Mouse (Mus musculus) CH12.LX (cell line): ENCODE data around the gene Cdk8. TPM values are rescaled to one million over a fixed set of nuclear protein-coding genes. Genes with fewer than 3 reads are reported as not detected.

Experiments used
- DNase-seq: peaks from one replicate; pipeline ENCODE4 v3.0.0-alpha.2; 2013; ENCODE audit errors: extremely low read depth
- H3K27ac ChIP-seq: 2 replicates; pipeline ENCODE4 v1.5.1; 2012; ENCODE audit warnings: low read depth, mild to moderate bottlenecking, control low read depth, moderate library complexity; ENCODE audit not compliant: insufficient read depth
- H3K27me3 ChIP-seq: replicated peaks from 2 replicates; pipeline ENCODE3; 2012; ENCODE audit warnings: inconsistent platforms
- H3K36me3 ChIP-seq, 2 experiments: replicated peaks in 1 of 2; 2 replicates each; pipeline versions ENCODE3 to v1.6.1; 2012; ENCODE audit warnings: inconsistent platforms in 1 of 2, low read length in 1 of 2, mild to moderate bottlenecking in 1 of 2, mixed read lengths in 1 of 2, moderate library complexity in 1 of 2; ENCODE audit not compliant: control insufficient read depth in 1 of 2, insufficient read depth in 1 of 2
- H3K4me1 ChIP-seq, 2 experiments: 2 replicates each; pipeline ENCODE4 v1.6.1; 2012; ENCODE audit warnings: inconsistent platforms in 1 of 2, moderate library complexity in 1 of 2; ENCODE audit not compliant: insufficient read depth in 2 of 2, control insufficient read depth in 1 of 2
- H3K4me2 ChIP-seq: 2 replicates; pipeline ENCODE4 v1.6.1; 2012; ENCODE audit warnings: low read depth, mild to moderate bottlenecking, control low read depth; ENCODE audit not compliant: poor library complexity, insufficient read depth, severe bottlenecking
- H3K4me3 ChIP-seq, 3 experiments: fragments of 150-350 bp in 1 of 3; sonication (generic) in 1 of 3; replicated peaks in 1 of 3; 2 replicates each; pipeline versions ENCODE3 to v1.5.1; 2011 to 2012; ENCODE audit warnings: low read depth in 2 of 3, low read length in 2 of 3, mild to moderate bottlenecking in 2 of 3, moderate library complexity in 2 of 3, control low read depth in 1 of 3, improper control_type of control experiment in 1 of 3, inconsistent platforms in 1 of 3, mixed read lengths in 1 of 3; ENCODE audit not compliant: poor library complexity in 1 of 3
- H3K79me2 ChIP-seq: replicated peaks from 2 replicates; pipeline ENCODE4 v1.6.1; 2012; ENCODE audit warnings: mild to moderate bottlenecking, moderate library complexity; ENCODE audit not compliant: control insufficient read depth, poor library complexity, insufficient read depth, severe bottlenecking; ENCODE audit errors: extremely low read depth
- H3K9ac ChIP-seq: 2 replicates; pipeline ENCODE4 v1.6.1; 2012; ENCODE audit warnings: low read depth, mild to moderate bottlenecking, control low read depth, moderate library complexity; ENCODE audit not compliant: insufficient read depth
- H3K9me3 ChIP-seq: replicated peaks from 2 replicates; pipeline ENCODE3; 2012; ENCODE audit warnings: low read length, inconsistent platforms, mixed read lengths
- CHD2 ChIP-seq: IDR thresholded peaks from 2 replicates; pipeline ENCODE4 v1.6.1; 2011; ENCODE audit warnings: low read length, improper control_type of control experiment
- CTCF ChIP-seq, 2 experiments: IDR thresholded peaks in 1 of 2; conservative IDR thresholded peaks in 1 of 2; 2 replicates each; pipeline ENCODE4 v1.5.1; 2011 to 2012; ENCODE audit warnings: low read depth in 2 of 2, low read length in 2 of 2, improper control_type of control experiment in 1 of 2, inconsistent platforms in 1 of 2, mild to moderate bottlenecking in 1 of 2, moderate library complexity in 1 of 2
- JUN ChIP-seq: IDR thresholded peaks from 2 replicates; pipeline ENCODE4 v1.6.1; 2011; ENCODE audit warnings: low read depth, mild to moderate bottlenecking, low read length, improper control_type of control experiment, moderate library complexity; ENCODE audit not compliant: insufficient read depth
- MAX ChIP-seq: IDR thresholded peaks from 2 replicates; pipeline ENCODE4 v1.6.1; 2011; ENCODE audit warnings: low read length, improper control_type of control experiment
- MEF2A ChIP-seq: IDR thresholded peaks from 2 replicates; pipeline ENCODE4 v1.6.1; 2014; ENCODE audit warnings: low read depth, mild to moderate bottlenecking, inconsistent platforms, low read length, improper control_type of control experiment, borderline replicate concordance
- MXI1 ChIP-seq: IDR thresholded peaks from 2 replicates; pipeline ENCODE4 v1.6.1; 2011; ENCODE audit warnings: mild to moderate bottlenecking, low read depth, low read length, improper control_type of control experiment
- NELFE ChIP-seq: IDR thresholded peaks from 2 replicates; pipeline ENCODE4 v1.6.1; 2011; ENCODE audit warnings: low read depth, low read length, improper control_type of control experiment
- NRF1 ChIP-seq: IDR thresholded peaks from 2 replicates; pipeline ENCODE4 v1.6.1; 2014; ENCODE audit warnings: low read depth, mild to moderate bottlenecking, inconsistent platforms, low read length, improper control_type of control experiment, moderate library complexity
- PAX5 ChIP-seq: IDR thresholded peaks from 2 replicates; pipeline ENCODE4 v1.6.1; 2012; ENCODE audit warnings: low read length, inconsistent platforms, mixed read lengths
- RCOR1 ChIP-seq: conservative IDR thresholded peaks from 2 replicates; pipeline ENCODE4 v1.6.1; 2012; ENCODE audit warnings: low read depth, mild to moderate bottlenecking, inconsistent platforms, low read length, improper control_type of control experiment
- SMC3 ChIP-seq: IDR thresholded peaks from 2 replicates; pipeline ENCODE4 v1.6.1; 2011; ENCODE audit warnings: low read depth, low read length, improper control_type of control experiment
- USF1 ChIP-seq: IDR thresholded peaks from 2 replicates; pipeline ENCODE4 v1.6.1; 2014; ENCODE audit warnings: low read depth, mild to moderate bottlenecking, inconsistent platforms, low read length, improper control_type of control experiment
- ZKSCAN1 ChIP-seq: IDR thresholded peaks from 2 replicates; pipeline ENCODE4 v1.6.1; 2012; ENCODE audit warnings: low read depth, inconsistent platforms, low read length, improper control_type of control experiment, borderline replicate concordance
- dilution Hi-C: fragments of 300-500 bp; cut with MboI; formaldehyde crosslinking; loops from 2 replicates; pipeline ENCODE4 v1.14.3; 2020; ENCODE audit warnings: low sequenced_read_pairs; ENCODE audit not compliant: extremely low pct_unique_long_range_greater_than_20kb, extremely low pct_ligation_motif_present
- in situ Hi-C: fragments of 300-500 bp; cut with MboI; formaldehyde crosslinking; loops from 3 replicates; pipeline ENCODE4 v1.14.3; 2019; ENCODE audit warnings: low sequenced_read_pairs, low pct_ligation_motif_present, low pct_unique_long_range_greater_than_20kb, mixed read lengths
- polyA plus RNA-seq: library from polyadenylated mRNA; unstranded; fragments of >175 nt; gene quantifications from 2 replicates; pipeline ENCODE4 v1.2.1, GENCODE M21; 2012; ENCODE audit warnings: low read depth; ENCODE audit not compliant: insufficient read length
- total RNA-seq, 2 experiments: library from RNA; depleted of rRNA; stranded (reverse); fragments of 300-350 nt in 1 of 2; fragments of >200 nt in 1 of 2; gene quantifications; 2 replicates each; pipeline ENCODE4 v1.2.3; 2012 to 2014

Gene Cdk8
- total and polyA plus RNA-seq, 3 experiments: 52.6 to 99.1 (median 69.9) TPM

DNA sequence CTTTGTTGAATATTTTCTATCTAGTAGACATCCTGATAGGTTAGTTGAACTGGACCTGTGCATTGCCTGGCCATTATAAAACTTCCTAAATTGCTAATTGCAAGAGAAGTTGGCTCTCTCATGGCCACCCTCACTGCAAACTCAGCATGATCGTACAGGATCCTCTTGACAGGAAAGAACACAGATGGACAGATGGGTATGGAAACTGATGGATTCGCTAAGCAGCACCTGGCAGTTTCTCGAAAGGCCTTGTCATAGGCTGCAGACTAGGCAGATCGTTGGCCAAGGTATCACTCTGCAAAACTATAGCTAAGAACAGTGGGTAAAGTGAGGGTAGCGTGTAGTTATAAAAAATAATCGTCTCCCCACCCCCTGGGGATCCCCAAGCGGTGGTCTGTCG, 37.7 kb upstream of the Cdk8 start:
- no peak overlapping the region for H3K4me2 ChIP-seq
- TF ChIP-seq MXI1 (no peak), CTCF (conservative IDR thresholded peaks at IDR 0.05 in 1 of 2, IDR thresholded peaks at IDR 0.05 in 1 of 2; ENCODE audit: low read depth in 2 of 2, low read length in 2 of 2) (no peak), CHD2 (no peak)
- no peaks in the 10 kb centered on the region for H3K79me2 ChIP-seq
- in situ Hi-C loops: loop anchor here (10.0 to 25.0 kb wide), 2 partner anchors 111 to 269 kb away; no protein-coding TSS in a partner anchor
- dilution Hi-C loops: no loop called here
- H3K27me3 ChIP-seq: no peaks in the 10 kb centered on the region
- no peak overlapping the region for H3K9ac ChIP-seq
- no peak overlapping the region for H3K27ac ChIP-seq
- H3K9me3 ChIP-seq: no peaks in the 10 kb centered on the region
- no peak for DNase-seq
- peaks cover 0 to 6% of the 10 kb centered on the region in 2 experiments for H3K36me3 ChIP-seq
- no peak overlapping the region for H3K4me3 ChIP-seq
- H3K4me1 ChIP-seq: no peaks in the 10 kb centered on the region

DNA sequence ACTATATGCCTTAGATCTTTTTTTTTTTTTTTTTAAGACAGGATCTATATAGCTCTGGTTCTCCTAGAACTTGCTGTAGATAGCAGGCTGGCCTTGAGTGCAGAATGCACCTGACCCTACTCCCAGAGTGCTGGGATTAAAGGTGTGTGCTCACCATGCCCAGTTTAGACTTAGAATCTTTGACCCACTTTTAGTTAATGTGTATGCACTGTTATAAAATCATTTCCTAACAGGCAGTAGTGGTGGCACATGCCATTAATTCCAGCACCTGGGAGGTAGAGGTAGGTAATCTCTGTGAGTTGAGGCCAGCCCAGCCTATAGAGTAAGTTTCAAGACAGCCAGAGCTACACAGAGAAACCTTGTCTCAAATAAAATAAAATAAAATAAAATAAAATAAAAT, 32.0 kb upstream of the Cdk8 start:
- H3K4me1 ChIP-seq: peaks cover 0 to 12% of the 10 kb centered on the region in 2 experiments; a peak in 2 of 4 replicates
- no peaks in the 10 kb centered on the region for H3K27me3 ChIP-seq
- no peak overlapping the region for H3K9ac ChIP-seq
- DNase-seq: no peak
- in situ Hi-C loops (loop anchor here (10.0 to 25.0 kb wide), 2 partner anchors 106 to 263 kb away; no protein-coding TSS in a partner anchor), dilution Hi-C loops (no loop called here)
- no peak overlapping the region for H3K4me2 ChIP-seq
- no peak for TF ChIP-seq NELFE
- TF ChIP-seq ZKSCAN1: no peak
- no peak for TF ChIP-seq PAX5
- no peak for TF ChIP-seq MAX
- H3K27ac ChIP-seq: no peak overlapping the region
- H3K36me3 ChIP-seq: peaks cover 3 to 27% of the 10 kb centered on the region in 2 experiments
- H3K9me3 ChIP-seq: peaks cover 2% of the 10 kb centered on the region
- H3K79me2 ChIP-seq: no peaks in the 10 kb centered on the region
- no peak overlapping the region for H3K4me3 ChIP-seq

DNA sequence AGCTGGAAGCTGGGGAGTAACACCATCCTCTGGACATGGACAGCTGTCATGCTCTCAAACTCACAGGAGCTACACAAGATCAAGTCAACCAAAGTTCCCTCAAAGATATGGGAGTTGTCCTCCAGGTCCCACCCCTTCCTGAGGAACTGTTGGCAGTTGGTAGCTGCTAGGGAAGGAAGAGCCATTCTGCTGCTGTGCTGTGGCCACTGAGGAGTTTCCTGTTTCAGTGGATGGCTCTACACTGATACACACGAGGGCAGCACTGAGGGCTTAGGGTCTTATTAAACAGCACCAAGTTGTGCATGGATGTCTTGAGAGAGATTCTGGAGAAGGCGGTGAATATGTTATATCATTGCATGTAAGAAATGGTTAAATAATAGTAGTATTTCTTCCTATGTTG, 31.5 kb upstream of the Cdk8 start:
- Histone ChIP-seq H3K9me3 (peaks cover 2% of the 10 kb centered on the region), H3K27me3 (no peaks in the 10 kb centered on the region), H3K36me3 (peaks cover 7 to 31% of the 10 kb centered on the region in 2 experiments), H3K4me1 (peaks cover 0 to 12% of the 10 kb centered on the region in 2 experiments; a peak in 2 of 4 replicates), H3K27ac (no peak overlapping the region), H3K79me2 (no peaks in the 10 kb centered on the region), H3K9ac (no peak overlapping the region), H3K4me2 (no peak overlapping the region), H3K4me3 (no peak overlapping the region)
- DNase-seq: no peak
- dilution Hi-C loops (no loop called here), in situ Hi-C loops (loop anchor here (10.0 to 25.0 kb wide), 2 partner anchors 105 to 263 kb away; no protein-coding TSS in a partner anchor)
- TF ChIP-seq MEF2A: no peak
- no peak for TF ChIP-seq NRF1
- TF ChIP-seq SMC3: peak; percentile 20
- TF ChIP-seq RCOR1: no peak
- no peak for TF ChIP-seq MXI1
- TF ChIP-seq JUN: no peak
- TF ChIP-seq USF1: no peak
- TF ChIP-seq CTCF (conservative IDR thresholded peaks at IDR 0.05 in 1 of 2, IDR thresholded peaks at IDR 0.05 in 1 of 2; ENCODE audit: low read depth in 2 of 2, low read length in 2 of 2): peak in 1 of 2 experiments; percentile 27; a peak in 2 of 4 replicates
